Mouse (Mus musculus): ENCODE data around the gene Foxred1.

DNA sequence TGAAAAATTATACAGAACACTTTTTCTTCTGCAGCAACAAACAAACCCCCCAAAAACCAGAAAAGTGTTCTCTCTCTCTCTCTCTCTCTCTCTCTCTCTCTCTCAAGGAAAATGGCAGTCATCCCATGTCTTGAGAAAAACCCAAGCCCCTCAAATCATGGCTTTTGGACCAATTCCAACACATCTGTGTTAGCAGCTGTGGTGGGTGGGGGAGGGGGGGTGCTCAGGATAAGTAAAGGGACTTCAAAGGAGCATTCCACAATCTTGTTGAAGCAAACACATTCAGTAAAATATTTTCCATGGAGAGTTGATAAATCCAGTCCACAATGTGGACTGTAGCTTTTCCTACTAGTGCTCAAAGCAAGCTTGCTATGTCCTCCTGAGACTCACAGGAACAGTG lies 38.6 kb upstream of the Foxred1 start:
- TF ChIP-seq CTCF (IDR thresholded peaks at IDR 0.05; ENCODE audit: control insufficient read depth, insufficient read depth, insufficient read length) (no peak), FOSL1 (IDR thresholded peaks at IDR 0.05; ENCODE audit: insufficient read depth, low read length, poor library complexity, severe bottlenecking) (no peak), MYOD1 (IDR thresholded peaks at IDR 0.05; ENCODE audit: control insufficient read depth, insufficient read length, low read depth) (no peak), CEBPB (IDR thresholded peaks at IDR 0.05; ENCODE audit: low read depth) (no peak), USF1 (IDR thresholded peaks at IDR 0.05; ENCODE audit: low read depth) (no peak)
